Mouse (Mus musculus): Measurements from ENCODE around the gene Hilpda. TPM values are rescaled to one million over a fixed set of nuclear protein-coding genes. Genes with fewer than 3 reads are reported as not detected.

The Hilpda gene
- 26.3 and 27.7 TPM in 2 replicates for total RNA-seq (2017)

DNA sequence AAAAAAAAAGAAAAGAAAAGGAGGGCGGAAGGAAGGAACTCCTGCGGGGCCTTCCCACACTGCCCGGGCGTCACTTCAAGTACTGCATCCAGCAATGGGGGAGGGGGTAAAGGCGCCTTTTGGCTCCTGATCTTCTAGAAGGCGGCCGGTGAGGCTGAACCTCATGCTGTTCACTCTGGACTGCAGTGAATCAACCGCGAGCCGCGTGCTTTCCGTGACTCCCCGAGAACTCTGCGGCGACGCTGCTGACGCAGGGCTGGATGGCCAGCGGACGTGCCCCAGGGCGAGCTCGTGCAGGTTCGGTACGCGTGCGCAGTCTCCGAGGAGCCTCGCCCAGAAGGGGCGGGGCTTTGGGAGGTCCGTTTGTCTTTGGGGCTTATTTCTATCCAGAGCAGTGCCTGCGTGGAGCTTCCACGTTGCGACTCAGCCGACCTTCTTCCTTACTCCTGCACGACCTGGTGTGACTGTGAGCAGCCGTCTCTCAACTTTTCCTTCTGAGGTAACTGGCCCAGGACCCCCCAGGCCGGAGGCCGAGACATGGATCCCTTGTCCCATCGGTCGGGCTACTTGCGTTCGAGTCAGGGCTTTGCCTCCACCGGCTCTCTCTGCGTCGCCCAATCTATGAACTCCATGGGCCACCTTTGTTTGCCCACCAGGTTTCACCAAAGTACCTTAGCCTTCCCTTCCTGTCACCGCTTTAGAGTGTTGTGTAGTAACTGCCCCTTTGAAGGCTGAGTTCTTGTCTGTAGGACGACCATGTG lies at the start of gene Hilpda:
Hilpda (plus strand) TSS at position 177 of the 761 bp plus-strand sequence.
- ATAC-seq (replicated peaks in 1 of 2; ENCODE audit: insufficient read depth in 1 of 2, low FRiP score in 2 of 2, low TSS enrichment in 1 of 2, low read depth in 1 of 2, poor library complexity in 2 of 2, severe bottlenecking in 2 of 2) = peak; percentile 96 to 97

DNA sequence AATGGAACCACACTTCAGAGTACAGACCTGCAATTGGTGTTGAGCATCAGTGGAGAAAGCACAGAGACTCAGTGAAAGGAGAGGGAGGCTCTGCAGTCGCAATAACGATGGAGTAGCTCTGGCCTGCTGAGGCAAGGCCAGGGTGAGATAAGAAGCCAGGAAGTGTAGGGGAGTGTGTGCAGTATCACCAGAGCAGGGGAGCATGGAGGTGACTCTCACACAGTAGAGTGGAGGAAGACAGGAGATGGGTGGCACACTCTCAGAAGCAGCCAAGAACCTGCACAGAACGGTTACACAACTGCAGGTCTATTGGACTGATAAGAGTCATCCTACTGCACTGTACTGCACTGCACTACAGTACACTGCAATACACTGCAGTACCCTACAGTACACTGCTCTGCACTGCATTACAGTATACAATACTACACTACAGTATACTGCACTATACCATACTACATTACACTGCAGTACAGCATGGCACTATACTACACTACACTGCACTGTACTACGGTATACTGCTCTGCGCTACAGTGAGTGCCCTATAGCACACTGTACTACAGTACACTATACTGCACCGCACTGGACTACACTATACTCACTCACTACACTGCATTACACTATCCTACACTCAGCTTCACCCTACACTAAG lies 42.9 kb upstream of the Hilpda start:
- ATAC-seq (replicated peaks in 1 of 2; ENCODE audit: insufficient read depth in 1 of 2, low FRiP score in 2 of 2, low TSS enrichment in 1 of 2, low read depth in 1 of 2, poor library complexity in 2 of 2, severe bottlenecking in 2 of 2) = no peak

DNA sequence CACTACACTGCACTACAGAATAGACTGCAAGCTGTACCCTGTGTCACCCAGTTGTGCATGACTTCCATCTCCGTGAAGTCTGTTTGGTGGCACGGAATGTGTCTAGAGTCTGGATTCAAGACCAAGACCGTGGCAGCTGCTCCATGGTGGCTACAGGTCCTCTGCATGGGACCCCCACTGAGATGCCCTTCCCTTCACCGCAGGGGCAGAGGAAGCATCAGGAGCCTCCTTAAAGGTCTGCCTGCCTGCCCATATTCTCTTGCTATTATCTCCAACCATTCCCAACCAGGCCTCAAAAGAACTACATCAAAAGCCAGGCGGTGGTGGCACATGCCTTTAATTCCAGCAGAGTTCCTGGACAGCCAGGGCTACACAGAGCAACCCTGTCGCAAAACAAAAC lies 41.9 kb upstream of the Hilpda start:
- ATAC-seq (replicated peaks in 1 of 2; ENCODE audit: insufficient read depth in 1 of 2, low FRiP score in 2 of 2, low TSS enrichment in 1 of 2, low read depth in 1 of 2, poor library complexity in 2 of 2, severe bottlenecking in 2 of 2) = no peak

DNA sequence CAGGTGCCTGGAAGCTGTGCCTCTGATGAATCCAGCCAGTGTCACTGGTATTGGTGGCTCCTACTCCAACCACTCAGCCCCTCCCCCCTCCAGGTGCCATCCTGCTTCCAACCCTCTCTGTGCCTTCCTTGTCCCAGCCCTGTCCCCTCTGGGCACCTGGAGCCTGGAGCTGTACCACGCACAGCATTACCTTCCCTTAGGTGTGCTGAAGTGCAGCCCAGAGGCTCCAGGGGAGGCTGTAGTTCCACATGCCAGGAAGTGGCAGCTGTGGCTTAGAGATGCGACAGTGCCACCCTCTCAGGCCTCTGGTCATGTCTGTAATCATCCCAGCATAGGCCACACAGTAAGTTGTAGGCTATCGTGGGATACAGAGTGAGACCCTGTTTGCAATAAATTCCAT lies 40.5 kb upstream of the Hilpda start:
- ATAC-seq (replicated peaks in 1 of 2; ENCODE audit: insufficient read depth in 1 of 2, low FRiP score in 2 of 2, low TSS enrichment in 1 of 2, low read depth in 1 of 2, poor library complexity in 2 of 2, severe bottlenecking in 2 of 2) = no peak

DNA sequence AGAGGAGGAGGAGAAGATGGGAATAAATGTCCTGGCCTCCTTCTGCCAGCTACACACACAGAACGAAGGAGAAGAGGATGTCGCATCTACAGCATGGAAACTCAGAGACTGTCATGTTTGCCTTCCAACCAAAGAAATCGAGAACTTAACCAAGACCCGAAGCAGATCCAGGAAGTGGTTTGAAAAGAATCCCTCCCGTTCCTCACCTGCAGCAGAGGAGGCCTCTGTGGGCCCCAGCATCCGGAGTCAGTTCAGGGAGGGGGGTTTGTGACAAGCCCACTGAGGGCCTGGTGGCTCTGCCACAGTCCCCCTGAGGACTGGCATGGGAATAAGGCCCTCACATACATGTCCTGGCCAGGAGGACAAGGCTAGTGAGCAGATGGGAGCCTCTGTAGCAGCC lies 40.0 kb upstream of the Hilpda start:
- peak; percentile 71 to 72 for ATAC-seq (replicated peaks in 1 of 2; ENCODE audit: insufficient read depth in 1 of 2, low FRiP score in 2 of 2, low TSS enrichment in 1 of 2, low read depth in 1 of 2, poor library complexity in 2 of 2, severe bottlenecking in 2 of 2)

DNA sequence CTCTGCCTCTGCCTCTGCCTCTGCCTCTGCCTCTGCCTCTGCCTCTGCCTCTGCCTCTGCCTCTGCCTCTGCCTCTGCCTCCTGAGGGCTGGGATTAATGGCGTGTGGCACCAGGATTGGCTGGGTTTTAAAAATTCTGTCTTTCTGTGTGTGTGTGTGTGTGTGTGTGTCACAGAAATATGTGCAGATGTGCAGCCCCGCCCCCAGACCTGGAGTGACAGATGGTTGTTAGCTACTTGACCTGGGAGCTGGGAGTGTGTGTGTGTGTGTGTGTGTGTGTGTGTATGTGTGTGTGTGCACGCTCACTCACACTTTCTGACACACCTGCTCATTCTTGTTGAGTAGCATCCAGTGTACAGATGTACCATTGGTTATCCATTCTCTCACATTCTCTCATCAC lies 38.6 kb upstream of the Hilpda start:
- ATAC-seq (replicated peaks in 1 of 2; ENCODE audit: insufficient read depth in 1 of 2, low FRiP score in 2 of 2, low TSS enrichment in 1 of 2, low read depth in 1 of 2, poor library complexity in 2 of 2, severe bottlenecking in 2 of 2) = no peak

DNA sequence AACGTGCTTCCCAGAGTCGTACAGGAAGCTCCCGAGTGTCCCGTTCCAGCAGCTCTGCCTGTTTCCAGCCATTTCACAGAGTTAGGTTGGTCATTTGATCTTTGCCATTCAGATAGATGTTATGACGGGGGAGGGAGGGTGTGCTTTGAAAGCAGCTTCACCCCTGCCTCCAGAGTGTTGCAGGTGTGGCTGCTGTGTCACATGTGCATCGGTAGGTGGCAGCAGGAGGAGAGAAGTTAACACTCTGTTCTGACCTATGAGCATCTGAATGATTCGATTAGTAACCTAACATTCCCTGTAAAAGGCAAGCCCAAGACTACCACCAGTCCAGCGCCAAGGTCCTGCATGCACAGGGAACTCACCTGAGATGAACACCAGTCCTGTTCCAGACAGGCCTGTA lies 38.0 kb upstream of the Hilpda start:
- peak; percentile 34 to 47; a peak in 1 of 4 replicates for ATAC-seq (replicated peaks in 1 of 2; ENCODE audit: insufficient read depth in 1 of 2, low FRiP score in 2 of 2, low TSS enrichment in 1 of 2, low read depth in 1 of 2, poor library complexity in 2 of 2, severe bottlenecking in 2 of 2)

DNA sequence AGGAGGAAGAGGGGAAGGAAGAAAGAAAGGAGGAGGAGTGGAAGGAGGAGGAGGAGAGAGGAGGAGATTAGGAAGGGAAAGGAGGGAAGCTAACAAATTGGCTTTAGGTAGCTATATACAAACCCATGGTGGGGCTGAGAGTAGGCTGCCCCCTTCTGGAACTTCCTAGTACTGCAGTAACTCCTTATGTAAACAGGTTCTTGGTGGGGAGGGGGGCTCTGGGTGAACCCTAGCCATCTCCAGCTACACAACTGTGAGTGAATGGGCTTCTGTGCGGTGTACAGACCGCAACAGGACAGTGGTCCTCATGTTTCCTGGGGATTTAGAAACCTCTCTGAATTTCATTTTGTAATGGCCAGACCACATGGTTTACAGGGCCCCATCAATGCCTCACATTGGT lies 31.5 kb upstream of the Hilpda start:
- ATAC-seq (replicated peaks in 1 of 2; ENCODE audit: insufficient read depth in 1 of 2, low FRiP score in 2 of 2, low TSS enrichment in 1 of 2, low read depth in 1 of 2, poor library complexity in 2 of 2, severe bottlenecking in 2 of 2) = peak; percentile 56 to 63

DNA sequence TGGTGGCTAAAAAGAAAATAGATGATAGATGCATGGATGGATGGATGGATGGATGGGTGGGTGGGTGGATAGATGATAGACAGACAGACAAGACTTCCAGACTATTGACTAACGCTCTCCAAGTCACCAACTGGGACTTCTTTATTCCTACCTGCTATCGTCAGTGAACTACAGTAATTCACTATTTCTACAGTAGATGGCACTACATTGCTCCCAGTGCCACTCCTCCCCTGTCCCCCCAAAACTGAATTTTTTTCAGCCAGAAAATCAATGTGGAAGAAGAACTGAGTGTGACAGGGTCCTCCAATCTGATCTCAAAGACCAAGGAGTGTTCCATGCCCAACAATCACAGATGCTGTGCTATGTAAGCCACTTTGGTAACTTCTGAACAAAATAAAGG lies 30.6 kb upstream of the Hilpda start:
- peak in 1 of 2 experiments; percentile 34; a peak in 1 of 4 replicates for ATAC-seq (replicated peaks in 1 of 2; ENCODE audit: insufficient read depth in 1 of 2, low FRiP score in 2 of 2, low TSS enrichment in 1 of 2, low read depth in 1 of 2, poor library complexity in 2 of 2, severe bottlenecking in 2 of 2)

DNA sequence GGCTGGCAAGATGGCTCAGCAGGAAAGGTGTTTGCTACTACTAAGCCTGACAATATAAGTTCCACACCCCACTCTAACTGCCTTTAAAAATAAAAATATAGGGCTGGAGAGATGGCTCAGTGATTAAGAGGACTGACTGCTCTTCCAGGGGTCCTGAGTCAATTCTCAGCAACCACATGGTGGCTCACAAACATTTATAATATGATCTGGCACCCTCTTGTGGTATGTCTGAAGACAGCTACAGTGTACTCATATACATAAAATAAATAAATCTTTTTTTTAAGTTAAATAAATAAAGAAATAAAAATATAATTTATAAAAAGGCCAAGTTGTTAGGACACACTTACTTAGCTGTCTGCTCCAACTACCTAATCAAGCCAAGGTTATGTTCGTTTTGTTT lies 30.0 kb upstream of the Hilpda start:
- ATAC-seq (replicated peaks in 1 of 2; ENCODE audit: insufficient read depth in 1 of 2, low FRiP score in 2 of 2, low TSS enrichment in 1 of 2, low read depth in 1 of 2, poor library complexity in 2 of 2, severe bottlenecking in 2 of 2) = no peak

DNA sequence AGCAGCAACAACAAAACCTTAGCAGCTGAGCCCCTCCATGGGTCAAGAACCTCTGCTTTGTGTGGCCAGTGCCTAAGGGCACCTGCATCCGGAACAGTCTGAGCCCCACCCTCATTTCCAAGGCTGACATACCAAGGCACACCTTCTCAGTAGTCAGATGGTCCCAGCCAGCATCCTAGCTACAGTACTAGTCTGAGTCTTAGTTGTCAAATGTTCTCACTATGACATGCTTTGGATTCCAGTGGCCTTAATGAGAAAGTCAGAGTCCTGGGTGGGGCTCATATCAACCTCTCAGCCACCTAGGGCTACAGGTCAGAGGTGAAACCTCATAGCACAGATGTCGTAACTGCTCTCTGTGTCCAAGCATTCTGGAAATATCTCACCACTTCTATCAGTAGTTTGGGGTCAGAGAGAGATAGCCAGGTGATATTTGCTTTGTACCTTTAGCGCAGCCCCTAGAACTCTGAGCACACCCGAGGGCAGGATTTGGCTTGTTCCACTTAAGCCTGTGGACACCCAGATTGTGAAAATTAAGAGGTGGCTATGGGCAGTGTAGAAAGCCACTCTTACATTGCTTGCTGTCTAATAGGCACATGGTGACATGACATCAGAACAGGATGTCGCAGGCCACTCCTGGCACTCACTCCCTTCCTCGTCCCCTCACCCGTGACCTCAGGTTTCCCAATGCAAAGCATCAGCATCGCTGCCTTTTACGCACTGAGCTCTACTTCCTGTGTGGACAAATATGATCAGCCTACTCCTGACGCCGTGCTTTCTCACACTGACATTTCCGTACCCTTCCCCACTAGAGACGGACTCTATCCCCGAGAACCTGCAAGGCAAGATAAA lies 26.8 kb upstream of the Hilpda start:
- peak; percentile 46 to 74; a peak in 3 of 4 replicates for ATAC-seq (replicated peaks in 1 of 2; ENCODE audit: insufficient read depth in 1 of 2, low FRiP score in 2 of 2, low TSS enrichment in 1 of 2, low read depth in 1 of 2, poor library complexity in 2 of 2, severe bottlenecking in 2 of 2)

DNA sequence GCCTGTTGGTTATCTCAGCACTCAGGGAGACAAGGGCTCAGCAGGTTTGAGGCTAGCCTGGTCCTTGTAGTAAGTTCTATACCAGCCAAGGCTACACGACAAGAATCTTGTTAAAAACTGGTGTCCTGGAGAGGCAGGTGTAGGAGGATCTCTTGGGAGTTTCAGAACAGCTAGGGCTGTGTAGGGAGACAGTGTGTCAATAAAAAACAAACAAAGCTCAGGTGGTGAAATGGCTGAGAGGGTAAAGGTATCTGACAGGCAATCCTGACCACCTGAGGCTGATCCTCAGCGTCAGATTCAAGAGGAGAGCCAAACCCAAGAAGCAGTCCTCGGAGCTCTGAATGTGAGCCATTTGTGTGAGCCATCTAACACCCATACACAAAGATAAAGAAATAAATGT lies 26.1 kb upstream of the Hilpda start:
- no peak for ATAC-seq (replicated peaks in 1 of 2; ENCODE audit: insufficient read depth in 1 of 2, low FRiP score in 2 of 2, low TSS enrichment in 1 of 2, low read depth in 1 of 2, poor library complexity in 2 of 2, severe bottlenecking in 2 of 2)

DNA sequence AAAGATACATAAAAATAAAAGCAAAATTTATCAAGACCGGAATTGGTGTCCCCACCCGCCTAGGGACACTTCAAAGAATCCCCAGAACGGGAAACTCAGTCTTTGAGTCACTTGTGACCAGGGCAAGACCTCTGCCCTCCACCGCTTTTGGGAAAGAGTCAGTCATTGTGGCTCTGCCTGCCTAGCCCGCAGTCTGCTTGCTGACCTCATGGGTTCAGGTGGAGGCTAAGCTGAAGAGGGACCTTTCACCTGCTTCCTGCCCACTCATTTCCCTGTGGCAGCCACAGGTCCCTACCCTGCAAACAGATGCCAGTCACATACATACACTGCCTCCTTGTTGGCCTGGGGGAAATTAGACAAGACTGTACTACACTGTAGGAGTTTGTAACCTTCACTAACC lies 25.7 kb upstream of the Hilpda start:
- peak; percentile 78 to 80 for ATAC-seq (replicated peaks in 1 of 2; ENCODE audit: insufficient read depth in 1 of 2, low FRiP score in 2 of 2, low TSS enrichment in 1 of 2, low read depth in 1 of 2, poor library complexity in 2 of 2, severe bottlenecking in 2 of 2)

DNA sequence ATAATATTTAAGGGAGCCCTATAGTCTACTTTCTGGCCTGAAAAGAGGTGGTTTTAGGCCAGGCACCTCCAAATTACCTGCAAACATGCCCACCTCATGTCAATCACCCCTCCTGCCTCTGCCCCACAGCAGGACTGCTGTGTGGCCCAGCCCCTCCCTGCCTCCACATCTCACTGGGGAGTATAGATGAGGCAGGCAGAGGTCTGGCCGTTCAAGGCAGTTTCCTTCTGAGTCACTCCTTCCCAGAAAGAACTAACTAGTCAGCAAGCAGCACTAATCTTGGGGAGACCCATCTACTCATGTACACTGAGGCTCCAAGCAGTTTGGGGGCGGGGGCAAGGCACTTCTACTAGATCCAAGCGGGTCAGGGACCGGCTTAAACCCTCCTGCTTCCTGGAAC lies 25.2 kb upstream of the Hilpda start:
- ATAC-seq (replicated peaks in 1 of 2; ENCODE audit: insufficient read depth in 1 of 2, low FRiP score in 2 of 2, low TSS enrichment in 1 of 2, low read depth in 1 of 2, poor library complexity in 2 of 2, severe bottlenecking in 2 of 2) = no peak

DNA sequence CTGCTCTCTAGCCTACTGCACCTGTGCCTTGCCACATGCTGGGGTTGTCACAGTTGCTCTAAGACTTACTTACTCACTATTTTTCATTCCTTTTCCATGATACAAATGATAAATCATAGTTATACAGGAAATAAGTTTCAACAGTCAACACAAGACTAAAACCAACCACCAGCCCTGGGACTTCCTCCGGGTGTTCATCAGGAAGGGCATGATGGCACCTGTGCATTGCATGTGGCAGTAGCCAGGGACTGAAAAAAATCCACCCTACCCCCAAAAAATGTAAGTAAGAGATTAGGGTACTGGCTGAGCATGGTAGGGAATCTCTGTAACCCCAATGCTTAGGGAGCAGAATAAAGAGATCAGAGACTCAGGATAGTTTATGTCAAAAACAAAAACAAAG lies 12.9 kb upstream of the Hilpda start:
- ATAC-seq (replicated peaks in 1 of 2; ENCODE audit: insufficient read depth in 1 of 2, low FRiP score in 2 of 2, low TSS enrichment in 1 of 2, low read depth in 1 of 2, poor library complexity in 2 of 2, severe bottlenecking in 2 of 2) = peak; percentile 56 to 74

DNA sequence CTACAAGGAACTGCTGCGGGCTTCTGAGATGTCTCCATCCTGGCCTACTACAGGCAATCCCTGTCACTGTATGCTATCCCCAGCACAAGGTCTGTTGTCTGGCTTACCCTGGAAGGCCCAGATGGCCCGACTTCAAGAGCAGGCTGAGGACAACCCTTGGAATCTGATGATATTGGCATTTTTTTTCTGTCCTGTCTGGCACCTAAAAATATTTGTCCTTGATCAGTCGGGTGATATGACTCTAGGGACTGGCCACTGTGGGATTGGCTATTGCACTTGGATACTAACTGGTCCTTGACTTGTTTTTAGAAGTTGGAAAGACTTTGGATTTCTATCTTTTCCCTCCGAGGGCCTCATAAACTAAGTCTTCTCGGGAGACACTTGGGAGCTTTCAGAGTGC lies 10.5 kb upstream of the Hilpda start:
- no peak for ATAC-seq (replicated peaks in 1 of 2; ENCODE audit: insufficient read depth in 1 of 2, low FRiP score in 2 of 2, low TSS enrichment in 1 of 2, low read depth in 1 of 2, poor library complexity in 2 of 2, severe bottlenecking in 2 of 2)

DNA sequence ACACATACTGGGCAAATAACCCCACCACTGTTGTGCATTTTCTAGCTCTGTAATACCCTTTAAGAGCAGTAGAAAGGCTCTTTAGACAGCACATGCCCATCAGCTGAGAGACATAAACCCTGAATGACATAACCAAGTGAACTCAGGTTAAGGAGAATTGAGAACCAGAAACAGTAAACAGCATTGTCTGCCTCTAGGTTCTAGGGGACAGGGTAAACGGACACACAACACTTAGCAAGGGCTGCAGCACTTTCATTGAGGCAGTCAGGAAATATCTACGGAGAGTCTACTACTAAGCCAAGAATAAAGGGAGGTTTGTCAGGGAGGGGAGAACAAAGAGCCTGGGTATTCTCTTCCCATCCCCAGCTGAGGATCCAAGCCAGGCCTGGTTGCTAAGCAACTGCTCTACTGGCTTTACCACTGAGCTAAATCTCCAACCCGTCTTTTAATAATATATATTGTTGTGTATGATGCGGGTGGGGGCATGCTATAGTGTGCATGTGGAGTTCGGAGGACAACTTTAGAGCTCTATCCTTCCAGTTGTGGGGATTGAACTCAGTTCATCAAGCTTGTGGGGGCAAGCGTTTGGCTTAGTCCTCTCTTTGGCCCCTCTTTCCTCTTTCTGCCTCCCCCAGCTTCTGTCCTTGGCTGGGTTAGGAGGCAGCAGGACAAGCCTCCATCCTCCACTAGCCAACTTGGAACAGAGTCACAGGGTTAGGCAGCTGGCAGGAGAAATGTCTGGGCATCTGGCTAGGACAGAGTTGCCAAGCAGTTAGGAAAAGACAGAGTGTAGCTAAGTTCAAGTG lies 8.4 kb upstream of the Hilpda start:
- no peak for ATAC-seq (replicated peaks in 1 of 2; ENCODE audit: insufficient read depth in 1 of 2, low FRiP score in 2 of 2, low TSS enrichment in 1 of 2, low read depth in 1 of 2, poor library complexity in 2 of 2, severe bottlenecking in 2 of 2)
